Mouse (Mus musculus) kidney, embryonic 15.5 days (tissue): ENCODE results near the gene Ier5. TPM values are rescaled to one million over a fixed set of nuclear protein-coding genes. Genes with fewer than 3 reads are reported as not detected.

Source experiments
- ATAC-seq: fragments of 200-750 bp; cut with Nextera tagmentation; replicated peaks from 2 replicates; pipeline ENCODE4 v1.8.0; 2017; ENCODE audit warnings: moderate TSS enrichment; ENCODE audit not compliant: low FRiP score
- H3K27ac ChIP-seq: fragments of 300-500 bp; sonication (generic); 2 replicates; pipeline ENCODE4 v1.5.1; 2015; ENCODE audit warnings: mild to moderate bottlenecking, inconsistent platforms
- H3K27me3 ChIP-seq: fragments of 300-500 bp; sonication (generic); 2 replicates; pipeline ENCODE4 v1.6.1; 2015; ENCODE audit warnings: inconsistent platforms
- H3K36me3 ChIP-seq: fragments of 300-500 bp; sonication (generic); 2 replicates; pipeline ENCODE4 v1.6.1; 2015; ENCODE audit warnings: inconsistent platforms
- H3K4me1 ChIP-seq: fragments of 300-500 bp; sonication (generic); 2 replicates; pipeline ENCODE4 v1.6.1; 2015; ENCODE audit warnings: inconsistent platforms
- H3K4me2 ChIP-seq: fragments of 300-500 bp; sonication (generic); 2 replicates; pipeline ENCODE4 v1.6.1; 2015; ENCODE audit warnings: moderate library complexity, mild to moderate bottlenecking, inconsistent platforms
- H3K4me3 ChIP-seq: fragments of 300-500 bp; sonication (generic); replicated peaks from 2 replicates; pipeline ENCODE4 v1.5.1; 2015; ENCODE audit warnings: mild to moderate bottlenecking, inconsistent platforms
- H3K9ac ChIP-seq: fragments of 300-500 bp; sonication (generic); 2 replicates; pipeline ENCODE4 v1.6.1; 2015; ENCODE audit warnings: mild to moderate bottlenecking, inconsistent platforms
- H3K9me3 ChIP-seq: fragments of 300-500 bp; sonication (generic); replicated peaks from 2 replicates; pipeline ENCODE4 v1.6.1; 2016; ENCODE audit warnings: inconsistent platforms
- WGBS: fragments of 180-500 bp; shearing (Covaris S2); methylation state at CpG from one replicate; pipeline ENCODE4 v1.1.7; 2015; ENCODE audit warnings: mixed read lengths; 5-methylcytosine and 5-hydroxymethylcytosine counted together
- polyA plus RNA-seq: library from polyadenylated mRNA; unstranded; fragments of >200 nt; fragmentation: Nextera tagmentation; extraction: Ambion mirVana; gene quantifications from 2 replicates; pipeline ENCODE4 v1.2.1, GENCODE M21; 2015

The Ier5 gene
- polyA plus RNA-seq, 1 experiment from 2014 or later: 7.6 TPM

GRCm38 (mm10) chr1:155058099-155059012 is 41.1 kb downstream of the Ier5 start:
- no peaks in the 10 kb centered on the region for H3K9me3 ChIP-seq
- H3K36me3 ChIP-seq: no peaks in the 10 kb centered on the region
- no peak for ATAC-seq
- H3K27ac ChIP-seq: no peak overlapping the region; the same call in 1 of the 2 replicates
- 67% methylated on average over 6 of the region's 6 CpGs for WGBS
- H3K4me2 ChIP-seq: no peak overlapping the region
- peaks cover 44% of the 10 kb centered on the region for H3K4me1 ChIP-seq
- H3K9ac ChIP-seq: no peak overlapping the region
- H3K27me3 ChIP-seq: 0 out of 2 replicates have a peak, but pooled peaks cover 3% of the 10 kb centered on the region
- no peak overlapping the region for H3K4me3 ChIP-seq

DNA sequence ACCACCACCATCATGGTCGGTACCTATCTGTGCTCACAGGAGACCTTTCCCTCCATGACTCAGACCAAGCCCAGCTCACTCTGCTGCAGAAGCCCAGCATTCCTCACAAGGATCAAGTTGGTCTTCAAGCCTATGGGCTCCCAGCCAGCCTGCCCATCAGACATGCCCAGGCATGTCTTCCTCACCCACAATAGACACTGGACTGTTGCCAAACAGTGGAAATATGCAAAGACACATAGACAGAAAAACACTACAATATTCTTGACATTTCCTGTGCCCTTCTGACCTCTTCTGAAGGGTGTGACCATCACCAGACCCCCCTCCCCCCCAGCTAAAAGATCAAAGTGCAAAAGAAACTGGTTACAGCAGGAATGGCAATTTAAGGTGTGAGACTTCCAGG is 43.3 kb downstream of the Ier5 start:
- 97% methylated on average over 1 of the region's 1 CpGs for WGBS

DNA sequence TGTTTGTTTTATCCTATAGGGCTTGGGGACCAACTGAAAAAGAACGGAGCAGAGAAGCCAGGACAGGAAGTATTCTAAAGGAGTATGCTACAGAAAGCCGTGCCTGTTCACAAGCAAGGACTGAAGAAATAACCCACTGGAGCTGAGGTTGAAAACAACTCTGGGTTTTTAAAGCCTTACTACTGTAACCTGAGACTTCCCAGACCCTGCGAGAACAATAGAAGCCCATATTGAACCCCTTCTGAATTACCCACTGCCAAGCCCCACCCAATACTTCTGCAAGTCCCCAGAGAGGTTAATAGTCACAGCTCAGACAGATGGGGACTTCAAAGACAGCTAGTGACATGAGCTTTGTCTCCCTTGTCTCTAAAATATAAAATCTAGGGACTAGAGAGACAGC is 44.4 kb downstream of the Ier5 start:
- no peak overlapping the region for H3K4me2 ChIP-seq
- no peaks in the 10 kb centered on the region for H3K27me3 ChIP-seq
- no peaks in the 10 kb centered on the region for H3K9me3 ChIP-seq
- no peaks in the 10 kb centered on the region for H3K36me3 ChIP-seq
- WGBS: 12% methylated on average over 3 of the region's 3 CpGs
- H3K27ac ChIP-seq: peak overlapping the region; percentile 34; the same call in 1 of the 2 replicates
- peaks cover 70% of the 10 kb centered on the region for H3K4me1 ChIP-seq
- no peak for ATAC-seq
- no peak overlapping the region for H3K9ac ChIP-seq
- no peak overlapping the region for H3K4me3 ChIP-seq

More for the DNA sequence above, 43.3 kb downstream of the Ier5 start:
- Histone ChIP-seq H3K9ac (no peak overlapping the region), H3K36me3 (no peaks in the 10 kb centered on the region), H3K9me3 (no peaks in the 10 kb centered on the region), H3K4me1 (peaks cover 66% of the 10 kb centered on the region), H3K27me3 (no peaks in the 10 kb centered on the region), H3K27ac (no peak overlapping the region), H3K4me2 (no peak overlapping the region), H3K4me3 (no peak overlapping the region)
- ATAC-seq: no peak

DNA sequence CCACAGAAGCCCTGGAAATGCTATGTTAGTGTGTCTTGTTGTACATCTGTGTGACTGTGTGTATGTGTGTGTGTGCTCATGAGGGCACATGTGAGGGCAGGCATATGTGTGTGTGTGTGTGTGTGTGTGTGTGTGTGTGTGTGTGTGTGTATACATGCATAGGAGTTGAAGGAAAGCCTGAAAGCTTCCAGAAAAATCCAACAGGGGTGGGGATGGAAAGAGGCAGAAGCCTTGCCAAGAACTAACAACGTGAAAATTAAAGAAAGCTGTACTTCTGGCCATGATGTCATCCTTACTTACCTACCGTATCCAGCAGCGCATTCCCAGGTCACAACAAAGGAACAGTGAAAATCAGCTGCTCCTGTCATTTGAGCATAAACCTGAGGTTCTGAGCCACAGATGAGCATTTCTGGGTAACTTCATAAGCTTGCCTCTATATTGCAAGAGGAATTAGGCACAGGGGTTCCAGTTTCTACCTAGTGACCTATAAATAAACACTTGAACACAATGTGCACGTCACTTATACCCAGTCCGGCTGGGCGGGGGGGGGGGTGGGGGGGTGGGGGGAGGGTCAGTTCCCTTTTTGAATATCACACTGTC is 45.0 kb downstream of the Ier5 start:
- Histone ChIP-seq H3K27ac (no peak overlapping the region), H3K27me3 (no peaks in the 10 kb centered on the region), H3K9me3 (no peaks in the 10 kb centered on the region), H3K4me3 (no peak overlapping the region), H3K9ac (no peak overlapping the region), H3K4me2 (no peak overlapping the region), H3K4me1 (peaks cover 72% of the 10 kb centered on the region), H3K36me3 (no peaks in the 10 kb centered on the region)
- 37% methylated on average over 6 of the region's 6 CpGs for WGBS
- no peak for ATAC-seq

DNA sequence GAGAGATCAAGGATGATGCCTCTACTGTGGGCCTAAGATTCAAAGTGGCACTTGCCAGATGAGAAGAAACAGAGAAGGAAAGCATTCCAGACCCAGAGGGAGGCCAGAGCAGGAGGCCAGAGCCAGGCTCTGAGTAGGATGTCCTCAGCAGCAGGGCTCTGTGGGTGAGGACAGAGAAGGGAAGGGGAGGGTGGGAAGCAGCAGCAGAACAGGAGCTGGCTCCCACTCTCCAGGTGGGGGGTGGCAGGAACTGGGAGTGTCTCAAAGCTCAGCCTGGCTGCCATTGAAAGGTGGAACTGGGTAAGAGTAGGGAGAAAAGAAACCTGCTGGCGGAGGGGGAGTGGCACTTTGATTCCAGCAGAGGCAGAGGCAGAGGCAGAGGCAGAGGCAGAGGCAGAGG is 46.1 kb downstream of the Ier5 start:
- H3K4me2 ChIP-seq: no peak overlapping the region
- no peak overlapping the region for H3K4me3 ChIP-seq
- peaks cover 74% of the 10 kb centered on the region for H3K4me1 ChIP-seq
- 90% methylated on average over 1 of the region's 1 CpGs for WGBS
- ATAC-seq: no peak
- peak overlapping the region; percentile 63 for H3K27ac ChIP-seq
- no peaks in the 10 kb centered on the region for H3K36me3 ChIP-seq
- H3K9ac ChIP-seq: no peak overlapping the region
- no peaks in the 10 kb centered on the region for H3K27me3 ChIP-seq
- H3K9me3 ChIP-seq: no peaks in the 10 kb centered on the region

DNA sequence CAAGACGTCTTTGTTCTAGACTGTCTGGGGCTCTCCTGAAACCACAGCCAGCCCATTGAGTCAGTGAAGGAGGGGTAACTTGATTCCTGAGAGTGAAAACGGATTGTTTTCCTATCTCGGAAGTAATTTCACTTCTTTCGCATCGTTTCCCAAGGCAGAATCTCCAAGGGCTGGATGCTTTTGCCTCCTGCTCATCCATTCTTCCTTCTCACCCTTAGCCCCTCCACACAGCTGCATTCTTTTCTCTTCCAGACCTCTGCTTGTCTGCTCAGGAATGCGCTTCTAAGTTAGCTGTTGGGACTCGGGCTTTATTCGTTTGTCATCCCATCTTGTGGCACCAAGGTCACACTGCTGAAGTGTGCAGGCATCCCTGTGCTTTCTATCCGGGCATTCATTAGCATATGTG is 46.7 kb downstream of the Ier5 start:
- Histone ChIP-seq H3K4me2 (no peak overlapping the region), H3K4me1 (peaks cover 69% of the 10 kb centered on the region)

DNA sequence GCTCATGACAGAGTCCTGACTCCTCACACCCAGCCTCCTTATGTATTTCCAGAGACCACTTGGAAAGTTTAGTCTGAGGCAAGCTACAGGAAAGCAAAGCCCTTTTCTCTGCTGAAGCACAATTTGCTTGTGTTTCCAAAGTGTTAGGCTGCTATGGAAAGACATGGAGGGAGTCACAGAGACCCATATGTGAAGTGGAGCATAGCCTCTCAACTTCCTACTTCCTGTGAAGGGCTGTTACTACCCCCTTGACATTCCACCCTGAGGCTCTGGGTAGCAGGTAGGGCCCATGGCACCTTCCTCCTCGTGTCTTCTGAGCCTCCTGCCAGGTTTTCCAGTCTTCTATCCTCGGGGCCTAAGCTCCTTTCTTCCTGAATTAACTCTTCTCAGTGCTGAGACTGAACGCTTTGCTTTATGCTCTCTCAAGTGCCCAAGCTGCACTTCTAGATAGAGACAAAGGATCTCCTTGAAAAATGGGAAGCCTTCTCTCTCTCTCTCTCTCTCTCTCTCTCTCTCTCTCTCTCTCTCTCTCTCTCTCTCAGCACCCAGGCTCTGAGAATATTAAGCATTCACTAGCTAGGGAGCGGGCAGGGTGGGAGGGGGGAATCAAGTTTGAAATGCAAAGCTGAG is 47.2 kb downstream of the Ier5 start:
- Histone ChIP-seq H3K27ac (peak overlapping the region; percentile 63), H3K27me3 (no peaks in the 10 kb centered on the region), H3K9ac (no peak overlapping the region), H3K9me3 (no peaks in the 10 kb centered on the region), H3K4me2 (no peak overlapping the region), H3K4me3 (no peak overlapping the region), H3K4me1 (peaks cover 68% of the 10 kb centered on the region), H3K36me3 (no peaks in the 10 kb centered on the region)
- 43% methylated on average over 4 of the region's 4 CpGs for WGBS
- ATAC-seq: 0 out of 2 replicates have a peak, but pooled peaks have one; percentile 27

More for the DNA sequence above, 46.7 kb downstream of the Ier5 start:
- no peaks in the 10 kb centered on the region for H3K9me3 ChIP-seq
- no peaks in the 10 kb centered on the region for H3K27me3 ChIP-seq
- peak overlapping the region; percentile 63 for H3K27ac ChIP-seq
- no peak for ATAC-seq
- no peak overlapping the region for H3K4me3 ChIP-seq
- whole genome bisulfite sequencing: 19% methylated on average over 9 of the region's 9 CpGs
- no peak overlapping the region for H3K9ac ChIP-seq
- H3K36me3 ChIP-seq: no peaks in the 10 kb centered on the region

DNA sequence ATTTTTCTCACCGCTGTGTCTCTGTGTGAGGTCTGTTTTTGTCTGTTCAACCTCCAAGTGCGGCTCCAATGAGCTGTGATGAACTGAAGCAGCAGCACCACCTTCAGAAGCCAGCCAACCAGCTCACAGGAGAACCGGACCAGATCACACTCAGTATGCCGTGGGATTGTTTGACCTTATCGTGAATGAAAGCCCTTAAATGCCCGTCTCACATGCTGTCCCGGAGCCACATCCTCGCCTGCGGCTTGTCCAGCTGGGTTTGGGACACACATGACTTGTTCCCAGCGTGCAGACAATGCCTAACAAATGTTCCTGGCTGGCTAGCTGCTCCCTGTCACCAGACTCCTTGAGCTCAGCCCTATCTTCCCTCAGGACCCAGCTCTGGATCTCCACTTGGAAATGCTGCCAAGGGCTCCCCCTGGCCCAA is 47.7 kb downstream of the Ier5 start:
- ATAC-seq: peak; percentile 34
- H3K9ac ChIP-seq: no peak overlapping the region
- no peaks in the 10 kb centered on the region for H3K9me3 ChIP-seq
- no peak overlapping the region for H3K4me3 ChIP-seq
- H3K27me3 ChIP-seq: no peaks in the 10 kb centered on the region
- peaks cover 63% of the 10 kb centered on the region for H3K4me1 ChIP-seq
- H3K36me3 ChIP-seq: no peaks in the 10 kb centered on the region
- WGBS: 27% methylated on average over 10 of the region's 10 CpGs
- no peak overlapping the region for H3K4me2 ChIP-seq
- peak overlapping the region; percentile 63 for H3K27ac ChIP-seq

GRCm38 (mm10) chr1:155050897-155051592 is 48.4 kb downstream of the Ier5 start:
- Histone ChIP-seq H3K27ac (peak overlapping the region; percentile 63), H3K4me3 (no peak overlapping the region), H3K9me3 (no peaks in the 10 kb centered on the region), H3K4me2 (no peak overlapping the region), H3K9ac (no peak overlapping the region), H3K27me3 (no peaks in the 10 kb centered on the region), H3K4me1 (peaks cover 57% of the 10 kb centered on the region), H3K36me3 (no peaks in the 10 kb centered on the region)
- ATAC-seq: peak; percentile 30
- WGBS: 64% methylated on average over 9 of the region's 9 CpGs

DNA sequence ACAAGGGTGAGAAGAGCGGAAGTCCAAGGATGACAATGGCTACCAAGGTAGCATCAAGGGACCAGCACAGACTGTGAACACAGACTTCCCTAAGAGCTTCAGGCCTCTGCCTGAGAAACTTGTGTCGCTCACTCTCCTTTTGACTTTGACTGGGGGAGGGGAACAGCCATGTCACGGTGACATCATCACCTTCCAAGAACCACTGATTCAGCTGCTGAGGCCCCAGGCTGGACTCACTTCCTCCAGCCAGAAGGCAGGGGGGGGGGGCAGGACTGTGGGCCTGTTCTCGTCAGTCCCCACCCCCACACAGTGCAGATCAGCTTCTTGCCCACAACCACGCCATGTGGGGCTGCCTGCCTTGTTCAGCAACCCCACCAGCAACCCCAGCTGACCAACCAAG is 49.3 kb downstream of the Ier5 start:
- no peaks in the 10 kb centered on the region for H3K36me3 ChIP-seq
- peaks cover 55% of the 10 kb centered on the region for H3K4me1 ChIP-seq
- no peak overlapping the region for H3K9ac ChIP-seq
- no peak overlapping the region for H3K4me3 ChIP-seq
- H3K9me3 ChIP-seq: no peaks in the 10 kb centered on the region
- H3K4me2 ChIP-seq: no peak overlapping the region
- H3K27me3 ChIP-seq: no peaks in the 10 kb centered on the region
- 49% methylated on average over 5 of the region's 5 CpGs for WGBS
- H3K27ac ChIP-seq: peak overlapping the region; percentile 63
- 0 out of 2 replicates have a peak, but pooled peaks have one; percentile 38 for ATAC-seq

- peak; percentile 66 for ATAC-seq
- Histone ChIP-seq H3K27ac (no peak overlapping the region), H3K36me3 (no peaks in the 10 kb centered on the region), H3K4me2 (no peak overlapping the region), H3K9me3 (no peaks in the 10 kb centered on the region), H3K9ac (no peak overlapping the region), H3K4me1 (peaks cover 48% of the 10 kb centered on the region), H3K27me3 (no peaks in the 10 kb centered on the region), H3K4me3 (no peak overlapping the region)
- 2% methylated on average over 5 of the region's 5 CpGs for WGBS
Observed at GRCm38 (mm10) chr1:155048947-155049346, 50.5 kb downstream of the Ier5 start.
